Mouse (Mus musculus): ENCODE data around the gene Opalin. TPM values are rescaled to one million over a fixed set of nuclear protein-coding genes. Genes with fewer than 3 reads are reported as not detected.

Gene Opalin
- total and polyA plus RNA-seq, 2 experiments from 2014 or later: not detected

GRCm38 (mm10) chr19:41088491-41088890, 11.6 kb upstream of the Opalin start:
- Histone ChIP-seq H3K27ac (ENCODE audit: low read depth) (no peak overlapping the region), H3K4me3 (ENCODE audit: low read depth, low read length) (no peak overlapping the region), H3K4me2 (ENCODE audit: low read depth, low read length) (peak overlapping the region; percentile 25; the same call in 1 of the 2 replicates), H3K9me3 (replicated peaks; ENCODE audit: control insufficient read depth, low read length) (no peaks in the 10 kb centered on the region), H3K9ac (replicated peaks; ENCODE audit: low read depth, low read length) (no peak overlapping the region), H3K27me3 (ENCODE audit: control insufficient read depth, insufficient read depth, low read length) (peaks cover 16% of the 10 kb centered on the region; the same call in 1 of the 2 replicates), H3K36me3 (replicated peaks; ENCODE audit: control insufficient read depth, insufficient read depth, low read length) (no peaks in the 10 kb centered on the region), H3K4me1 (ENCODE audit: control insufficient read depth, insufficient read depth) (no peaks in the 10 kb centered on the region)
- WGBS: 35% methylated on average over 18 of the region's 18 CpGs
- no peak for DNase-seq (ENCODE audit: low spot score)
- TF ChIP-seq EP300 (IDR thresholded peaks at IDR 0.05; ENCODE audit: low read depth): no peak
- TF ChIP-seq CTCF (IDR thresholded peaks at IDR 0.05; ENCODE audit: low read depth): no peak
- no peak for ATAC-seq (ENCODE audit: insufficient read depth, low read depth)

- Histone ChIP-seq H3K27ac (ENCODE audit: low read depth) (no peak overlapping the region), H3K4me3 (ENCODE audit: low read depth, low read length) (no peak overlapping the region), H3K36me3 (replicated peaks; ENCODE audit: control insufficient read depth, insufficient read depth, low read length) (no peaks in the 10 kb centered on the region), H3K9ac (replicated peaks; ENCODE audit: low read depth, low read length) (no peak overlapping the region), H3K9me3 (replicated peaks; ENCODE audit: control insufficient read depth, low read length) (no peaks in the 10 kb centered on the region), H3K27me3 (ENCODE audit: control insufficient read depth, insufficient read depth, low read length) (peaks cover 16% of the 10 kb centered on the region; the same call in 1 of the 2 replicates), H3K4me2 (ENCODE audit: low read depth, low read length) (no peak overlapping the region), H3K4me1 (ENCODE audit: control insufficient read depth, insufficient read depth) (no peaks in the 10 kb centered on the region)
- 51% methylated on average over 4 of the region's 4 CpGs for WGBS
- TF ChIP-seq CTCF (IDR thresholded peaks at IDR 0.05; ENCODE audit: low read depth) (no peak), EP300 (IDR thresholded peaks at IDR 0.05; ENCODE audit: low read depth) (no peak)
- no peak for DNase-seq (ENCODE audit: low spot score)
- no peak for ATAC-seq (ENCODE audit: insufficient read depth, low read depth)
Observed at GRCm38 (mm10) chr19:41087901-41088300, 11.0 kb upstream of the Opalin start.

- WGBS: 4% methylated on average over 2 of the region's 2 CpGs
- Histone ChIP-seq H3K9ac (replicated peaks; ENCODE audit: low read depth, low read length) (no peak overlapping the region), H3K27me3 (ENCODE audit: control insufficient read depth, insufficient read depth, low read length) (peaks cover 16% of the 10 kb centered on the region; the same call in 1 of the 2 replicates), H3K4me2 (ENCODE audit: low read depth, low read length) (no peak overlapping the region), H3K4me1 (ENCODE audit: control insufficient read depth, insufficient read depth) (no peaks in the 10 kb centered on the region), H3K36me3 (replicated peaks; ENCODE audit: control insufficient read depth, insufficient read depth, low read length) (no peaks in the 10 kb centered on the region), H3K27ac (ENCODE audit: low read depth) (no peak overlapping the region), H3K4me3 (ENCODE audit: low read depth, low read length) (no peak overlapping the region), H3K9me3 (replicated peaks; ENCODE audit: control insufficient read depth, low read length) (no peaks in the 10 kb centered on the region)
- DNase-seq (ENCODE audit: low spot score) (peak; percentile 53), ATAC-seq (ENCODE audit: insufficient read depth, low read depth) (peak; percentile 64; the same call in 1 of the 2 replicates)
- TF ChIP-seq EP300 (IDR thresholded peaks at IDR 0.05; ENCODE audit: low read depth): no peak
- TF ChIP-seq CTCF (IDR thresholded peaks at IDR 0.05; ENCODE audit: low read depth): peak; percentile 84
Observed at GRCm38 (mm10) chr19:41086700-41087099, 9.8 kb upstream of the Opalin start.

- ATAC-seq (ENCODE audit: insufficient read depth, low read depth) (no peak), DNase-seq (ENCODE audit: low spot score) (no peak)
- Histone ChIP-seq H3K36me3 (replicated peaks; ENCODE audit: control insufficient read depth, insufficient read depth, low read length) (no peaks in the 10 kb centered on the region), H3K9ac (replicated peaks; ENCODE audit: low read depth, low read length) (no peak overlapping the region), H3K4me1 (ENCODE audit: control insufficient read depth, insufficient read depth) (no peaks in the 10 kb centered on the region; the same call in 1 of the 2 replicates), H3K4me2 (ENCODE audit: low read depth, low read length) (no peak overlapping the region), H3K27ac (ENCODE audit: low read depth) (no peak overlapping the region), H3K4me3 (ENCODE audit: low read depth, low read length) (no peak overlapping the region), H3K9me3 (replicated peaks; ENCODE audit: control insufficient read depth, low read length) (no peaks in the 10 kb centered on the region), H3K27me3 (ENCODE audit: control insufficient read depth, insufficient read depth, low read length) (peaks cover 16% of the 10 kb centered on the region; the same call in 1 of the 2 replicates)
- TF ChIP-seq EP300 (IDR thresholded peaks at IDR 0.05; ENCODE audit: low read depth) (no peak), CTCF (IDR thresholded peaks at IDR 0.05; ENCODE audit: low read depth) (no peak)
- WGBS: 86% methylated on average over 6 of the region's 6 CpGs
Observed at GRCm38 (mm10) chr19:41086289-41086688, 9.4 kb upstream of the Opalin start.

- DNase-seq (ENCODE audit: low spot score) (no peak), ATAC-seq (ENCODE audit: insufficient read depth, low read depth) (no peak)
- Histone ChIP-seq H3K9ac (replicated peaks; ENCODE audit: low read depth, low read length) (no peak overlapping the region), H3K36me3 (replicated peaks; ENCODE audit: control insufficient read depth, insufficient read depth, low read length) (no peaks in the 10 kb centered on the region), H3K4me1 (ENCODE audit: control insufficient read depth, insufficient read depth) (no peaks in the 10 kb centered on the region; the same call in 1 of the 2 replicates), H3K4me3 (ENCODE audit: low read depth, low read length) (no peak overlapping the region), H3K27me3 (ENCODE audit: control insufficient read depth, insufficient read depth, low read length) (peaks cover 7% of the 10 kb centered on the region; the same call in 1 of the 2 replicates), H3K9me3 (replicated peaks; ENCODE audit: control insufficient read depth, low read length) (no peaks in the 10 kb centered on the region), H3K27ac (ENCODE audit: low read depth) (no peak overlapping the region), H3K4me2 (ENCODE audit: low read depth, low read length) (no peak overlapping the region)
- 82% methylated on average over 14 of the region's 14 CpGs for WGBS
- TF ChIP-seq EP300 (IDR thresholded peaks at IDR 0.05; ENCODE audit: low read depth) (no peak), CTCF (IDR thresholded peaks at IDR 0.05; ENCODE audit: low read depth) (no peak)
Observed at GRCm38 (mm10) chr19:41083646-41084045, 6.7 kb upstream of the Opalin start.

GRCm38 (mm10) chr19:41081589-41081988, 4.7 kb upstream of the Opalin start:
- WGBS: 36% methylated on average over 3 of the region's 3 CpGs
- H3K4me1 ChIP-seq (ENCODE audit: control insufficient read depth, insufficient read depth): no peaks in the 10 kb centered on the region; the same call in 1 of the 2 replicates
- H3K4me2 ChIP-seq (ENCODE audit: low read depth, low read length): no peak overlapping the region
- H3K9ac ChIP-seq (replicated peaks; ENCODE audit: low read depth, low read length): no peak overlapping the region
- DNase-seq (ENCODE audit: low spot score) (peak; percentile 9), ATAC-seq (ENCODE audit: insufficient read depth, low read depth) (peak; percentile 69)
- H3K9me3 ChIP-seq (replicated peaks; ENCODE audit: control insufficient read depth, low read length): no peaks in the 10 kb centered on the region
- H3K27me3 ChIP-seq (ENCODE audit: control insufficient read depth, insufficient read depth, low read length): no peaks in the 10 kb centered on the region
- H3K4me3 ChIP-seq (ENCODE audit: low read depth, low read length): no peak overlapping the region
- H3K27ac ChIP-seq (ENCODE audit: low read depth): no peak overlapping the region
- TF ChIP-seq EP300 (IDR thresholded peaks at IDR 0.05; ENCODE audit: low read depth): no peak
- no peak for TF ChIP-seq CTCF (IDR thresholded peaks at IDR 0.05; ENCODE audit: low read depth)
- H3K36me3 ChIP-seq (replicated peaks; ENCODE audit: control insufficient read depth, insufficient read depth, low read length): no peaks in the 10 kb centered on the region
